Mouse (Mus musculus): ENCODE data around the gene Rabepk.
A peak's percentile ranks its signal among the peaks of the same experiment; 100 is the strongest.
"Not testable (repeated sequence)": the region's sequence is repeated elsewhere in the genome, so short reads cannot be mapped to it uniquely, and the experiment has no call there.

Rabepk gene

DNA sequence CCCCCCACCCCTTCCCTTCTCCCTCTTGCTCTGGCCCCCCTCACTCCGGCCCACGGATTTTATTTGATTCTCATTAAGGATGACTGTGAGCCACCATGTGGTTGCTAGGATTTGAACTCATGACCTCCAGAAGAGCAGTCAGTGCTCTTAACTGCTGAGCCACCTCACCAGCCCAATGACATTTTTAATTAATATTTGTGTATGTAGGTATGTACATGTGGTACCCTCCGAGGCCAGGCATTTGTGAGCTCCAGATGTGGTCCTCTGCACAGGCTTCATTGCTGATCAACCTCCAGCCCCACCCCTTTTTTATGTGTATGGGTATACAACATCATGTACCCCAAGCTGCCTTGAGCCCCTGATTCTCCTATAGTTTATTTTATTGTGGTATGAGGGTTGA, 4.0 kb upstream of the Rabepk start:
- no peak for DNase-seq

DNA sequence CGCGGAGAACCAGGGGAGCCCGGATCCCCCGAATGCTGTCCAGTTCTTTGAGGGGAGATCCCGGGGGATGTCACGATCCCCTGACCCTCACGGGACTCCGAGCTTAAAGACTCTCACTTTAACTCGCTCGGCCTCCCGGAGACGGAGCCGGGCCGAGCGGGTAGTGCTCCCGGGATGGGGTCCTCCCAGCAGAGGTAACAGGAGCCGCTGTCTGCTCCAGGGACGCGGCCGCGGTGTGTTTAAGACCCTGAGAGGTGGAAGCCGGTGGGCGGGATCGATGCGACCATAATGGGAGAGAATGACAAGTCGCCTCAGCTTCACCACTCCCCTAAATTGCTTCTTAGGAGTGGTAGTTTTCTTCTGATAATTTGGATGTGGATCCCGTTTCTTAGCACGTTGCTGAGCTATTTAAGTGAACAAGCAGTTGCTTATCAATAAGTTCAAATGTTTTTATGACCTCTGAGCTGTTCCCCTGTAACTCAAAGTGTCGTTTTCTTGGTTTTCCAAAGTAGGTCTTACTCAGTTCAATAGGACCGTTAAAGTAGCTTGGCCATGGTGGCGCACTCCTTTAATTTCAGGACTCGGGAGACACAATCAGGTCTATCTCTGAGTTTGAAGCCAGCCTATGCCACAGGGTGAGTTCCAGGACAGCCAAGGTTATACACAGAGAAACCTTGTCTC, 3.0 kb upstream of the Rabepk start:
- peak; percentile 28 for DNase-seq

DNA sequence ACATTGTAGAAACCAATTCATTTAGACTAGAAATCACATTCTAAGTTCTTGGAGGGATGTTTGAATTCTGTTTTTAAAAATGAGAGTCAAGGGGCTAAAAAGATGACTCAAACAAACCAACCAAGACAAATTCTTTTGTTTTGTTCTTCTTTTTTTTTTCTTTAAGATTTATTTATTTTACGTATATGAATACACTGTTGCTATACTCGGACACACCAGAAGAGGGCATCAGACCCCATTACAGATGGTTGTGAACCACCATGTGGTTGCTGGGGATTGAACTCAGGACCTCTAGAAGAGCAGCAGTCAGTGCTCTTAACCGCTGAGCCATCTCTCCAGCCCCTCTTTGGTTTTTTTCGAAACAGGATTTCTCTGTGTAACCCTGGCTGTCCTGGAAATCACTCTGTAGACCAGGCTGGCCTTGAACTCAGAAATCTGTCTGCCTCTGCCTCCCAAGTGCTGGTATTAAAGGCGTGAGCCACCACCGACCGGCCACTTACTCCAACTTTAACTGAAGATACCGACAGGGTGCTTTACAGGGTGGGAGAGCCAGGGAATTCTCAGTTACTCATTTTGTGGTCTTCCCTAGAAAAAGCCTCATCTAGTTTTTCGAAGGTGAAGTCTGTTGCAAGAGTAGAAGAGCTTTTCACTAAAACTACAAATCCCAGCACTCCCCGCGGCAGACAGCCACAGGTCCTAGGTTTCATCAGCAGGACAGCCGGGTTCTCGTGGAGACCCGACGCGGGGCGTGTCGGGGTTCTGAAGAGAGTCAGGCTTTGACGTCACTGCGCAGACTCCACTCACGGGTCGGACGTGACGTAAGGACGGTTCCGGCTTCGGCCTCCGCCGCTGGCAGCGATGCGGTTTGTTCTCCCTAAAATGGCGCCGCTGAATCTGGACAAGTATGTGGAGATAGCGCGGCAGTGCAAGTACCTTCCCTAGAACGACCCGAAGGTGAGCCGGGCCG, 2.1 kb upstream of the Rabepk start:
- peak; percentile 98 for DNase-seq

DNA sequence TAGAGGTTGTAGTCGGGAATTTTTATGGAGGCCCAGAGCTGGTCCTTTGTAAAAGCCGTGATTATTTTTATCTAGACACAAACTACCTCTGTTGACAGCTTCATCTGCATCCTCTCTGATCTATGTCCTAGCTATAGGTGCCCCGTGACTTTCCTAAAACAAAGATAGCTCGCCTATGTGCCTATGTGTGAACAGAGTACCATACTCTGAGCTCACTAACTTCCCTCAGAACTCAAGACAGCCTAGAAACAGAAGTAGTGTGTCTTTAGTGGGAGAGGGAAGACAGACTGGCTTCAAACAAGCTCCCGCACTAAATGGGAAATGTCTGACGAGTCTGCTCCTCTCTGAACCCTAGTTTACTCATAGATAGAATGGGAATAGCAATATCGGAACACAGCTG, 659 bp upstream of the Rabepk start:
- DNase-seq, result no peak

DNA sequence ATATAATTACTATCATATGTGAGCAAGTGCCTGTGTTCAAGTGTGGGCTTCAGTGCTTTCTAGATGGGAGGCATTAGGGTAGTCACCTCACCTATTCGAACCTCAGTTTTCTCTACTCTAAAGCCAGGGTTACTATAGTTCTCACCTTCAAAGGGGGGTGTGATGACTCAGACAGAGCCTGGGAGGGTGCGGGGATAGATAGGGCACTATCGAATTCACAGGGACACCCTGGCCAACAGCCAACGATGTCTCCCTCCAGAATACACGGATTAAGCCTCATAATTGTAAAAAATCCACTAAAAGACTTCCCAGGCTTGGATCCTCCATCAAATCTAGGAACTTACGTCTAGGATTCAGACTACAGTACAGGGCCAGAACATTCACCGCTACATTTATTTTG, 4.3 kb downstream of the Rabepk start:
- DNase-seq, result no peak

DNA sequence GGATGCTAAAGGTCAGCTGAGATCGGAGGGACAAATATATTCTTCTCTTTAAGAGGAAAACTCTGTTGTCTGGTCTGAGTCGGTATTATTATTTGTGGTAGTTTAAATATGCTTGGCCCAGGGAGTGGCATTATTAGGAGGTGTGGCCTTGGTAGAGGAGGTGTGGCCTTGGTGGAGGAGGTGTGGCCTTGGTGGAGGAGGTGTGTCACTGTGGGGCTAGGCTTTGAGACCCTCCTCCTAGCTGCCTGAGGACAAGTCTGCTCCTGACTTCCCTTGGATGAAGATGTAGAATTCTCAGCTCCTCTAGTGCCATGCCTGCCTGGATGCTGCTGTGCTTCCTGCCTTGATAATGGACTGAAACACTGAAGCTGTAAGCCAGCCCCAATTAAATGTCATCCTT, 5.2 kb downstream of the Rabepk start:
- DNase-seq, result no peak

DNA sequence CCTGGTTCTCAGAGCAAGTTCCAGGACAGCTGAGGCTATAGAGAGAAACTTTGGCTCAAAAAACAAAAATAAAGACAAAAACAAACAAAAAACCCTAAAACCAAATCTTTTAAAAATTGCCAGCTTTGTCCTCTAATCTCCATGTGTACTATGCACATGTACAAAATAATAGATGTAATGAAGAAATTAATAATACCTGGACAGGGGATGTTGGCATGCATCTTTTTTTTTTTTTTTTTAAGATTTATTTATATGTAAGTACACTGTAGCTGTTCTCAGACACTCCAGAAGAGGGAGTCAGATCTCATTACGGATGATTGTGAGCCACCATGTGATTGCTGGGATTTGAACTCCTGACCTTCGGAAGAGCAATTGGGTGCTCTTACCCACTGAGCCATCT, 7.2 kb downstream of the Rabepk start:
- DNase-seq, result not testable (repeated sequence)

DNA sequence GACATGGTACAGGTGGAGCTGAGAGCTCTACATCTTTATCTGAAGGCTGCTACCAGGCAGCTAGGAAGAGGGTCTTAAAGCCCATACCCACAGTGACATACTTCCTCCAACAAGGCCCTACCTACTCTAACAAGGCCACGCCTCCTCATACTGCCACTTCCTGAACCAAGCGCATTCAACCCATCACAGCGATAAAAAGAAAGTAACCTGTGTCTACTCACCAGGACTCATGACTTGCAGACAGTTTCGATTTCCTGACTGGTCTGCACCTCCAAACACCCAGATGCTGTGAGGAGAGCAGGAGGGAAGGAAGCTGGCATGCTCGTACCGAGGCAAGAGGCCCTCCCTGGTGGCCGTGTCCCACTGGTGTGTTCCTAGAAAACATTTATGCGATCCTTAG, 9.4 kb downstream of the Rabepk start:
- no peak for DNase-seq

DNA sequence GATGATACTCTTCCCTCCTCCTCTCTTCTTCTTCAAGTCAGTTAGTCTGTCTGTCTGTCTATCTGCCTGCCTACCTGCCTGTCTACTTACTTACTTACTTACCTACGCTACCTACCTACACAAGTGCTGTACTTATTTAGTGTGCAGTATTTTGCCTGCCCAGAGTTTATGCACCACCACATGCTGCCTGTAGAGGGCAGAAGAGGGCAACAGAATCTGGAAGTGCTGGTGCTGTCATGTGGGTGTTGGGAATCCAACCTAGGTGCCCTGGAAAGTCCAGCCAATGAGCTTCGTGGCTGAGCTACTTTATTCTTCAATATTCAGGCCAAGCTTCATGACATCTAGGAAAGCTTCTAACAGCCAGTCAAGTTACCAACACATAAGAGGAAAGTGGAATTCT, 15.6 kb downstream of the Rabepk start:
- DNase-seq, result peak; percentile 33

DNA sequence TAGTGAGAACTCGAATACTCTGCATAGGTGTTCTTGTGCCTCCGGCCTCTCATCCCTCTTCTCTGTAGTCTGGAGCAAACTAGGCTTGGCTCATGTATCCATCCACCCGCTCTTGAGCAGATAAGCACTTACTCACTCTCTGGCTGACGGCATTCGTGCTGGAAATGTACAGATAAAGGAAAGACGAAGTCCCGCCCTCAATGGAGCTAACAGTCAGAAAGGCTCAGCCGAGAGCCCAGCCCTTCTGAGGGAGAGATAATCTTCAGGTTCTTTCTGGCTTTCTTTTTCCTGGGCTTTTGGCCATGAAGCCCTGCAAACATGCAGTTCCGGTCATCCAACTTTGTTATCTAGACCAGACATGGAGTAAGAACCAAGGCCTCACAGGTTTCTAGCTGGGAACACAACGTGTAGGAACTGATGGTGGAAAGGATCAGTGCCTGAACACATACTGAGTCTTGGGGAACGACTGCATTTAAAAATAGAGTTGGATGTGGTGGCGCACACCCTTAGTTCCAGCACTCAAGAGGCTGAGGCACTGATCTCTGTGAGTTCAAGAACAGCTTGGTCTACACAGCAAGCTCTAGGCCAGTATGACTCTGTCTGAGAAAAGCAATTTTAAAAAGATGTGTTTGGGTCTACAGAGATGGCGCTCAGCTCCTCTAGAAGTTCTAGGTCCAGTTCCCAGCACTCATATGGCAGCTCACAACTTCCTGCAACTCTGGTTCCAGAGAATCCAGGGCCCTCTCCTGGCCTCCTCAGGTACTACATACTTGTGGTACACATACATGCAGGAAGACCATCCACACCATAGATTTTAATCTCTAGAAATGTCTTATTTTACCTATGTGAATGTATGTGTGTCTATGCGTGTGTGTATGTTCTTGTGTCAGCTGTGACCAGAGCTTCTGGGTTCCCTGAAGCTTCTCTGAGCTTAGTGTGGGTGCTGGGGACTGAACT, 16.4 kb downstream of the Rabepk start:
- no peak for DNase-seq

DNA sequence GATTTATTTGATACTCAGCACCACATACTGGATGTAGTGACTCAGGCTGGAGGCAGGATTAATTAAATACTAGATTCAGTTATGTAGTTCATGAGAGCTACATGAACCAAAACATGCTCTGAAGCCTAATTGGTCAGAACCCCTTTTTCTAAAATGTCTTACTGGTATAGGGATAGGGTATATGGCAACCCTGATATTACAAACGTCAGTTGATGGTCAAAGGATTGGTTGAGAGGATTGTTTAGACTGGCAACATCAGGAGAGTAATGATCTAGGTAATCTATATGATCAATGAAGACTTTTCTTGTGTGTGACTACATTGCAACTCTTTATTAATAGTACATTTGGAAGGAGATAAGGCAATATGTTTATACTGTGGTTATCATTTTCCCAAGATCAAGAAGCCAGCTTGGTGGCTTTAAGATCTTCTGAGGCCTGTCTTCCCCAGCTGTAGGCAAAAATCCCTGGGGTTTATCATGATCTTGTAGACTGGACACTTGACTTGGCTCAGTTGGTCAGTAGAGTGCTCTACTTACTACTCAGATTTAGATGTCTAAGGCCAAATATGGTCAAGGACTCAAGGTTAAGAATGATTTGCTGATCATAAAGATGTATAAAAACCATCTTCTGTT, 22.4 kb downstream of the Rabepk start:
- no peak for DNase-seq

DNA sequence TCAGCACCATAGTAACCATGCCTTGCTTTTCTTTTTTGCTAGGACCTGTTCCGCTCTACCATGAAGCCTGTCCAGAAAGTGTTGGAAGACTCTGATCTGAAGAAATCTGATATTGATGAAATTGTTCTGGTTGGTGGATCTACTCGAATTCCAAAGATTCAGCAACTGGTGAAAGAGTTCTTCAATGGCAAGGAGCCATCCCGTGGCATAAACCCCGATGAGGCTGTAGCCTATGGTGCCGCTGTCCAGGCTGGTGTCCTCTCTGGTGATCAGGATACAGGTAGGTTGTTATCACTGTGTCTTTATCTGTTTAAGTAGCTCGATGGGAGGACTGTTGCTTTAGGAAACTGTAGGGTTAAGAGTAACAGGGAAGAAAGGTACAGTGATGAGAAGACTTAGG, 25.2 kb downstream of the Rabepk start:
- DNase-seq, result no peak

DNA sequence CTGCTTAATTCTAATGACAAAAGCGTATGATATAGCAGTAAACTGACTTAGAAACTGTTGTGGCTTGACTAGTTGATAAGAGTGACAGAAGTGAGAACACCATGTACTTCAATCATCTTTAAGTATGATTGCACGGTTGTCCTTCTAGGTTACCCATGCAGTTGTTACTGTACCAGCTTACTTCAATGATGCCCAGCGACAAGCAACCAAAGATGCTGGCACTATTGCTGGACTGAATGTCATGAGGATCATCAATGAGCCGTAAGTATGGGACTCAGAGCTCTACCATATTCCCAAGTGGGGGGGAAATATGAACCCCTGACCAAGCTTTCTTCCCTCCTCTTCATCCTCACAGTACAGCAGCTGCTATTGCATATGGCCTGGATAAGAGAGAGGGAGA, 26.0 kb downstream of the Rabepk start:
- no peak for DNase-seq

DNA sequence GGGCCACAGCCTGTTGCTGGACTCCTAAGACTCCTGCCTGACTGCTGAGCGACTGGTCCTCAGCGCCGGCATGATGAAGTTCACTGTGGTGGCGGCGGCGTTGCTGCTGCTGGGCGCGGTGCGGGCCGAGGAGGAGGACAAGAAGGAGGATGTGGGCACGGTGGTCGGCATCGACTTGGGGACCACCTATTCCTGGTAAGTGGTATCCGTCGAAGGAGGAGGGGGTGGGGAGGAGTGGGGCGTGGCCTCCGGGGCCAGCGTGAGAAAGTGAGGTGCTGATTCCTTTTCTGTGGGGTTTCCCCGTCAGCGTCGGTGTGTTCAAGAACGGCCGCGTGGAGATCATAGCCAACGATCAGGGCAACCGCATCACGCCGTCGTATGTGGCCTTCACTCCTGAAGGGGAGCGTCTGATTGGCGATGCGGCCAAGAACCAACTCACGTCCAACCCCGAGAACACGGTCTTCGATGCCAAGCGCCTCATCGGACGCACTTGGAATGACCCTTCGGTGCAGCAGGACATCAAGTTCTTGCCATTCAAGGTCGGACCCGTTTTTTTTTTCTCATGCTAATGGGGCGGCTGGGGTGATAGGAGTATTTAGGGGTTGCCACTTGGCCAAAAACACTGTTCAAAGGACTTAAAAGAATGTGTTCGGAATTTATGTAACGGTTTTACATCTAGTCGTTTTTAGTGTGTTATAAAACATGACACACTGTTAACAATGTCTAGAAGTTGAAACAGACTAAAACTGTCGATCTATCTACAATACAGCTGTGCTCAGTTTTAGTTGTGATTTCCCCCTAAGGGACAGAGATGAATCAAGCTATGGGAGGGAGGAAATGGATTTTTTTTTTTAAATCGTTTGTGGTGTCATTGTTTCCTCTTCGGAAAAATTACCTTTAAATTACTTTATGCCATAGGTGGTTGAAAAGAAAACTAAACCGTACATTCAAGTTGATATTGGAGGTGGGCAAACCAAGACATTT, 27.2 kb downstream of the Rabepk start:
- DNase-seq, result no peak

DNA sequence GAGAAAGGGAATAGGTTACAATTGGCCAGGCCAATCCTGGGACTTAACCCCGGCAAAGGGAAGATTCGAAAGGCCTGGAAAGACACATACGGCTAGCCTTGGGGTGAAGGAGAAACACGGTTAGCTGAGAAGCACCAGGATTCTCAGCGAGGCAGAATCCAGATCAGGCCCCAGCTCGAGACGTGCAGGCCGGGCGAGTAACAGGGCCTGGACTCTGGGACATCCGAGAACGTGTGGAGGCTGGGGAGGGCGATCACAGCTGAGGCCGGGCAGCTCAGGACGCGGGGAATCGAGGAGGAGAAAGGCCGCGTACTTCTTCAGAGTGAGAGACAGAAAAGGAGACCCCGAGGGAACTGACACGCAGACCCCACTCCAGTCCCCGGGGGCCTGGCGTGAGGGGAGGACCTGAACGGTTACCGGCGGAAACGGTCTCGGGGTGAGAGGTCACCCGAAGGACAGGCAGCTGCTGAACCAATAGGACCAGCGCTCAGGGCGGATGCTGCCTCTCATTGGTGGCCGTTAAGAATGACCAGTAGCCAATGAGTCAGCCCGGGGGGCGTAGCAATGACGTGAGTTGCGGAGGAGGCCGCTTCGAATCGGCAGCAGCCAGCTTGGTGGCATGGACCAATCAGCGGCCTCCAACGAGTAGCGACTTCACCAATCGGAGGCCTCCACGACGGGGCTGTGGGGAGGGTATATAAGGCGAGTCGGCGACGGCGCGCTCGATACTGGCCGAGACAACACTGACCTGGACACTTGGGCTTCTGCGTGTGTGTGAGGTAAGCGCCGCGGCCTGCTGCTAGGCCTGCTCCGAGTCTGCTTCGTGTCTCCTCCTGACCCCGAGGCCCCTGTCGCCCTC, 28.1 kb downstream of the Rabepk start, which contains the start of gene Hspa5:
Hspa5 (plus strand) TSS at position 603 of the 859 bp plus-strand sequence.
- peak; percentile 100 for DNase-seq

DNA sequence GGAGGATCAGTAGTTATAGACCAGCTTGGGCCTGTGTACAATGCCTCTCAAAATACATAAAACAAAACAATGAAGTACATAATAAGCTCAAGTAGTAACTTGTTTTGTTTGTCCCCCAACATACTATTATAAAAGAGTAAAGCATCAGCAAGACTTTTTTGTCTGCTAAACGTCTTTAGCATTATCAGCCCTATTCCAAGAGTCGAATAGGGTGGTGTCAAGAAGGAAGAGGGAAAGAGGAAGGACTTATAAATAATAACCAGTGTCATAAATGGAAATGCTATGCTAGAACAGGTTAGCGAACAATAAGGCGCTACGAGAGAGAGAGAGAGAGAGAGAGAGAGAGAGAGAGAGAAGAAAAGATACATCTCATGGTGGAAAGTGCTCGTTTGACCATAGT, 28.8 kb downstream of the Rabepk start:
- no peak for DNase-seq

DNA sequence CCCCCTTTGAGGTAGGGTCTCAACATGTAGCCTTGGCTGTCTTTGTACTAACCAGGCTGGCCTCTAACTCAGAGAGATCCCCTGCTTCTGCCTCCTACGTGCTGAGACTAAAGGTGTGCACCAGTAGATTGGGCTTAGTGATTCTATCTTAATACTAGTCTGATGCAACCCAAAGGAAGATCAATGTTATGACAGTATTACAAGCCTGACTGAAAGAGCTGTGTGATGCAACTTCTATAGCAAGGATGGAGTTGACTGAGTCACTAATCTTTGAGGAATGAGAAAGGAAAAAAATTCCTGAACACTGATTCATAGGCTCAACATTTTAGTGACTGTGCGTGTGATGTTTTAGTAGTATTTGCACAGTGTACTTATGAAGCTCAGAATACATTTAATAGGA, 29.7 kb downstream of the Rabepk start:
- no peak for DNase-seq

DNA sequence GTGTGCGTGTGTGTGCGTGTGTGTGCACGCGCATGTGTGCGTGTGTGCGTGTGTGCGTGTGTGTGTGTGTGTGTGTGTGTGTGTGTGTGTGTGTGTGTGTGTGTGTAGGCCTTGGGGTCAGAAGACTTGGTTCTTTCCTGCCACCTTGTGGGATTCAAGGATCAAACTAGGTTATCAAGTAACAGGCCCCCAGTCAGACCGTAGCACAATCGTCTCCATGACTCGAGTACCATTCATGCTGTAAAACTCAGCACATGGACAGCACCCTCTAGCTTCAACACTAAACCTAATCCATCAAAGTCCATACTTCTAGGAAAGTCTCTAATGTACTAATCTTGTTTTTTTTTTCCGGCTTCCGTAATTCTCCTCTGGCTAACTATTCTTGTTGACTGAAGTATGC, 34.9 kb downstream of the Rabepk start:
- DNase-seq, result no peak

DNA sequence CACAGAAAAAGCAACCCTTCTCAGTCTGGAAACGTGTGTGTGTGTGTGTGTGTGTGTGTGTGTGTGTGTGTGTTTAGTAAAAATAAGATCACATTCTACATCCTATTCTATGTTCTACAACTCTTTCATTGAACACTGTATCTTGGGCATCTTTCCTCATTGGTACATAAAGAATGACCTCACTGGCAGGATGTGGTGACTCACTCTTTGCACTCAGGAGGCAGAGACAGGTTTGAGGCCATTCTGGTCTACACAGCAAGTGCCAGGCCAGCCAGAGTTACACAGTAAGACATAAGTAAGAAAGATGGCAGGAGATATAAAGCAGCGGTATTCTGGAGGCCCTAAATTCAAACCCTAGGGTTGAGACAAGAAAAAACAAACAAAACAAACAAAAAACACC, 36.8 kb downstream of the Rabepk start:
- DNase-seq, result no peak

DNA sequence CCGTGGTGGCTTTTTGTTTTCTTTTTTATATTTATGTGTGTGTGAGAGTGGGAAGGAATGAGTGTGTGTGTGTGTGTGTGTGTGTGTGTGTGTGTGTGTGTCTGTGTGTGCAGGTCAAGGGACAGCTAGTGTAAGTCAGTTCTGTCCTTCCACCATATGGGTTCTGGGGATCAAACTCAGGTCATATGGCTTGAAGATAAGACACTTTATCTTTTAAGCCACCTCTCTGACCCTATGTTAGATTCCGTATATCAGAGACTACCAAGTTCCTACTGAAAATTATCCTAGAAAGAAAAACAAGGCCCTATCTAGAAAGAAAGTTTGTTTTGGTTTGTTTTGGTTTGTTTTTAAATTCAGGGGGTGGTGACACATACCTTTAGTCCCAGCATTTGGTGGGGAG, 37.5 kb downstream of the Rabepk start:
- DNase-seq, result no peak

All from kidney, adult 11 months (tissue).